13 mouse cellular contexts compared by ENCODE assay signal in genomic region chr6:40135716-40136115, GRCm38 (mm10).
"Had no signal": no experiment of that assay in that cellular context is flagged by ENCODE, and none has a peak within 500 bp of the region (broad histone marks: within the 10 kb centered on the region; RNA-seq: fewer than 3 reads in every experiment).

No protein-coding gene starts in this region.

- H3K27me3 ChIP-seq: intestine, embryonic 15.5 days; kidney, embryonic 15.5 days; liver, embryonic 13.5 days; stomach, embryonic 15.5 days had no signal

- H3K9ac ChIP-seq: intestine, embryonic 15.5 days; kidney, embryonic 15.5 days; liver, embryonic 13.5 days; liver, postnatal 0 days; stomach, embryonic 15.5 days had no signal

- H3K4me1 ChIP-seq: intestine, embryonic 15.5 days; kidney, embryonic 15.5 days; liver, embryonic 13.5 days; stomach, embryonic 15.5 days had no signal

- H3K27ac ChIP-seq: intestine, embryonic 15.5 days; kidney, embryonic 15.5 days; liver, embryonic 13.5 days; stomach, embryonic 15.5 days had no signal

- H3K4me2 ChIP-seq: intestine, embryonic 15.5 days; kidney, embryonic 15.5 days; liver, embryonic 13.5 days; stomach, embryonic 15.5 days had no signal

- ATAC-seq: intestine, embryonic 15.5 days; liver, postnatal 0 days had no signal

- H3K4me3 ChIP-seq: intestine, embryonic 15.5 days; kidney, embryonic 15.5 days; liver, embryonic 13.5 days; stomach, embryonic 15.5 days had no signal

- H3K9me3 ChIP-seq: intestine, embryonic 15.5 days; kidney, embryonic 15.5 days; liver, embryonic 13.5 days; stomach, embryonic 15.5 days had no signal

- H3K36me3 ChIP-seq: intestine, embryonic 15.5 days; kidney, embryonic 15.5 days; liver, embryonic 13.5 days; stomach, embryonic 15.5 days had no signal

- DNase-seq: kidney, adult 2 months; kidney, postnatal 25 days; liver; liver, embryonic 13.5 days; liver, postnatal 0 days; lung, postnatal 36 days; midbrain, embryonic 14.5 days; right cerebral cortex, postnatal 14 days; thymus, adult 2 months; thymus, postnatal 25 days had no signal
